Mouse (Mus musculus): Measurements from ENCODE around the gene Nkx6-2. TPM values are rescaled to one million over a fixed set of nuclear protein-coding genes. Genes with fewer than 3 reads are reported as not detected.
A peak's percentile ranks its signal among the peaks of the same experiment; 100 is the strongest.

The Nkx6-2 gene
- polyA plus RNA-seq, 1 experiment from 2014 or later: 4.2 TPM

GRCm38 (mm10) chr7:139579261-139579905, 3.2 kb downstream of the Nkx6-2 start:
- H3K27me3 ChIP-seq (ENCODE audit: control insufficient read depth, insufficient read depth, low read length): peaks cover 55% of the 10 kb centered on the region
- H3K4me1 ChIP-seq (ENCODE audit: control insufficient read depth, insufficient read depth, low read length): peaks cover 8% of the 10 kb centered on the region
- WGBS: 56% methylated on average over 21 of the region's 21 CpGs
- DNase-seq (ENCODE audit: low spot score) (no peak), ATAC-seq (replicated peaks; ENCODE audit: insufficient number of reproducible peaks, low FRiP score, low TSS enrichment, low read depth) (no peak)
- H3K4me3 ChIP-seq (ENCODE audit: low read depth, low read length): no peak overlapping the region
- H3K9ac ChIP-seq (replicated peaks; ENCODE audit: low read length): no peak overlapping the region
- no peaks in the 10 kb centered on the region for H3K36me3 ChIP-seq (replicated peaks; ENCODE audit: control insufficient read depth, insufficient read depth, low read depth, low read length)
- H3K27ac ChIP-seq (replicated peaks; ENCODE audit: low read depth, low read length): no peak overlapping the region
- H3K4me2 ChIP-seq (ENCODE audit: low read depth, low read length): no peak overlapping the region
- H3K9me3 ChIP-seq (replicated peaks; ENCODE audit: control insufficient read depth, low read length): no peaks in the 10 kb centered on the region

GRCm38 (mm10) chr7:139576064-139576686, 6.4 kb downstream of the Nkx6-2 start:
- Histone ChIP-seq H3K27ac (replicated peaks; ENCODE audit: low read depth, low read length) (no peak overlapping the region), H3K27me3 (ENCODE audit: control insufficient read depth, insufficient read depth, low read length) (peaks cover 28% of the 10 kb centered on the region)

GRCm38 (mm10) chr7:139572665-139573064, 9.9 kb downstream of the Nkx6-2 start:
- Histone ChIP-seq H3K4me3 (ENCODE audit: low read depth, low read length) (no peak overlapping the region), H3K27me3 (ENCODE audit: control insufficient read depth, insufficient read depth, low read length) (no peaks in the 10 kb centered on the region), H3K4me2 (ENCODE audit: low read depth, low read length) (no peak overlapping the region), H3K36me3 (replicated peaks; ENCODE audit: control insufficient read depth, insufficient read depth, low read depth, low read length) (no peaks in the 10 kb centered on the region), H3K27ac (replicated peaks; ENCODE audit: low read depth, low read length) (no peak overlapping the region), H3K9ac (replicated peaks; ENCODE audit: low read length) (no peak overlapping the region), H3K4me1 (ENCODE audit: control insufficient read depth, insufficient read depth, low read length) (no peaks in the 10 kb centered on the region), H3K9me3 (replicated peaks; ENCODE audit: control insufficient read depth, low read length) (no peaks in the 10 kb centered on the region)
- no peak for ATAC-seq (replicated peaks; ENCODE audit: insufficient number of reproducible peaks, low FRiP score, low TSS enrichment, low read depth)
- 83% methylated on average over 3 of the region's 3 CpGs for WGBS
- no peak for DNase-seq (ENCODE audit: low spot score)

More at GRCm38 (mm10) chr7:139576064-139576686, 6.4 kb downstream of the Nkx6-2 start:
- H3K9me3 ChIP-seq (replicated peaks; ENCODE audit: control insufficient read depth, low read length): no peaks in the 10 kb centered on the region
- DNase-seq (ENCODE audit: low spot score) (no peak), ATAC-seq (replicated peaks; ENCODE audit: insufficient number of reproducible peaks, low FRiP score, low TSS enrichment, low read depth) (no peak)
- 84% methylated on average over 16 of the region's 16 CpGs for WGBS
- H3K4me1 ChIP-seq (ENCODE audit: control insufficient read depth, insufficient read depth, low read length): no peaks in the 10 kb centered on the region
- H3K9ac ChIP-seq (replicated peaks; ENCODE audit: low read length): no peak overlapping the region
- H3K4me2 ChIP-seq (ENCODE audit: low read depth, low read length): no peak overlapping the region
- no peak overlapping the region for H3K4me3 ChIP-seq (ENCODE audit: low read depth, low read length)
- no peaks in the 10 kb centered on the region for H3K36me3 ChIP-seq (replicated peaks; ENCODE audit: control insufficient read depth, insufficient read depth, low read depth, low read length)

- H3K4me1 ChIP-seq (ENCODE audit: control insufficient read depth, insufficient read depth, low read length): no peaks in the 10 kb centered on the region
- H3K9ac ChIP-seq (replicated peaks; ENCODE audit: low read length): no peak overlapping the region
- no peak overlapping the region for H3K4me2 ChIP-seq (ENCODE audit: low read depth, low read length)
- no peaks in the 10 kb centered on the region for H3K9me3 ChIP-seq (replicated peaks; ENCODE audit: control insufficient read depth, low read length)
- no peak for ATAC-seq (replicated peaks; ENCODE audit: insufficient number of reproducible peaks, low FRiP score, low TSS enrichment, low read depth)
- no peak for DNase-seq (ENCODE audit: low spot score)
- no peaks in the 10 kb centered on the region for H3K27me3 ChIP-seq (ENCODE audit: control insufficient read depth, insufficient read depth, low read length)
- H3K36me3 ChIP-seq (replicated peaks; ENCODE audit: control insufficient read depth, insufficient read depth, low read depth, low read length): no peaks in the 10 kb centered on the region
- WGBS: 93% methylated on average over 5 of the region's 5 CpGs
- no peak overlapping the region for H3K27ac ChIP-seq (replicated peaks; ENCODE audit: low read depth, low read length)
- H3K4me3 ChIP-seq (ENCODE audit: low read depth, low read length): no peak overlapping the region
These were observed 11.8 kb downstream of the Nkx6-2 start for GRCm38 (mm10) chr7:139570788-139571187.

- no peak overlapping the region for H3K27ac ChIP-seq (replicated peaks; ENCODE audit: low read depth, low read length)
- WGBS: 89% methylated on average over 8 of the region's 8 CpGs
- H3K4me2 ChIP-seq (ENCODE audit: low read depth, low read length): no peak overlapping the region
- no peaks in the 10 kb centered on the region for H3K9me3 ChIP-seq (replicated peaks; ENCODE audit: control insufficient read depth, low read length)
- no peaks in the 10 kb centered on the region for H3K27me3 ChIP-seq (ENCODE audit: control insufficient read depth, insufficient read depth, low read length)
- no peaks in the 10 kb centered on the region for H3K36me3 ChIP-seq (replicated peaks; ENCODE audit: control insufficient read depth, insufficient read depth, low read depth, low read length)
- DNase-seq (ENCODE audit: low spot score) (no peak), ATAC-seq (replicated peaks; ENCODE audit: insufficient number of reproducible peaks, low FRiP score, low TSS enrichment, low read depth) (no peak)
- no peak overlapping the region for H3K9ac ChIP-seq (replicated peaks; ENCODE audit: low read length)
- no peaks in the 10 kb centered on the region for H3K4me1 ChIP-seq (ENCODE audit: control insufficient read depth, insufficient read depth, low read length)
- no peak overlapping the region for H3K4me3 ChIP-seq (ENCODE audit: low read depth, low read length)
These were observed 16.1 kb downstream of the Nkx6-2 start for GRCm38 (mm10) chr7:139566533-139566932.

GRCm38 (mm10) chr7:139565998-139566397, 16.6 kb downstream of the Nkx6-2 start:
- Histone ChIP-seq H3K36me3 (replicated peaks; ENCODE audit: control insufficient read depth, insufficient read depth, low read depth, low read length) (no peaks in the 10 kb centered on the region), H3K9ac (replicated peaks; ENCODE audit: low read length) (no peak overlapping the region), H3K9me3 (replicated peaks; ENCODE audit: control insufficient read depth, low read length) (no peaks in the 10 kb centered on the region), H3K27me3 (ENCODE audit: control insufficient read depth, insufficient read depth, low read length) (no peaks in the 10 kb centered on the region), H3K27ac (replicated peaks; ENCODE audit: low read depth, low read length) (no peak overlapping the region), H3K4me1 (ENCODE audit: control insufficient read depth, insufficient read depth, low read length) (no peaks in the 10 kb centered on the region), H3K4me3 (ENCODE audit: low read depth, low read length) (no peak overlapping the region), H3K4me2 (ENCODE audit: low read depth, low read length) (no peak overlapping the region)
- ATAC-seq (replicated peaks; ENCODE audit: insufficient number of reproducible peaks, low FRiP score, low TSS enrichment, low read depth) (no peak), DNase-seq (ENCODE audit: low spot score) (no peak)
- 80% methylated on average over 6 of the region's 6 CpGs for WGBS

GRCm38 (mm10) chr7:139564161-139564560, 18.4 kb downstream of the Nkx6-2 start:
- no peak overlapping the region for H3K4me2 ChIP-seq (ENCODE audit: low read depth, low read length)
- H3K9ac ChIP-seq (replicated peaks; ENCODE audit: low read length): no peak overlapping the region
- 80% methylated on average over 2 of the region's 2 CpGs for WGBS
- no peaks in the 10 kb centered on the region for H3K9me3 ChIP-seq (replicated peaks; ENCODE audit: control insufficient read depth, low read length)
- no peak overlapping the region for H3K4me3 ChIP-seq (ENCODE audit: low read depth, low read length)
- H3K27me3 ChIP-seq (ENCODE audit: control insufficient read depth, insufficient read depth, low read length): no peaks in the 10 kb centered on the region
- H3K36me3 ChIP-seq (replicated peaks; ENCODE audit: control insufficient read depth, insufficient read depth, low read depth, low read length): no peaks in the 10 kb centered on the region
- H3K27ac ChIP-seq (replicated peaks; ENCODE audit: low read depth, low read length): no peak overlapping the region
- H3K4me1 ChIP-seq (ENCODE audit: control insufficient read depth, insufficient read depth, low read length): no peaks in the 10 kb centered on the region
- ATAC-seq (replicated peaks; ENCODE audit: insufficient number of reproducible peaks, low FRiP score, low TSS enrichment, low read depth) (0 out of 2 replicates have a peak, but pooled peaks have one; percentile 32), DNase-seq (ENCODE audit: low spot score) (no peak)

GRCm38 (mm10) chr7:139563425-139563824, 19.2 kb downstream of the Nkx6-2 start:
- Histone ChIP-seq H3K4me2 (ENCODE audit: low read depth, low read length) (no peak overlapping the region), H3K4me3 (ENCODE audit: low read depth, low read length) (no peak overlapping the region), H3K9me3 (replicated peaks; ENCODE audit: control insufficient read depth, low read length) (no peaks in the 10 kb centered on the region), H3K27ac (replicated peaks; ENCODE audit: low read depth, low read length) (no peak overlapping the region), H3K9ac (replicated peaks; ENCODE audit: low read length) (no peak overlapping the region), H3K27me3 (ENCODE audit: control insufficient read depth, insufficient read depth, low read length) (no peaks in the 10 kb centered on the region), H3K4me1 (ENCODE audit: control insufficient read depth, insufficient read depth, low read length) (no peaks in the 10 kb centered on the region), H3K36me3 (replicated peaks; ENCODE audit: control insufficient read depth, insufficient read depth, low read depth, low read length) (no peaks in the 10 kb centered on the region)
- ATAC-seq (replicated peaks; ENCODE audit: insufficient number of reproducible peaks, low FRiP score, low TSS enrichment, low read depth) (no peak), DNase-seq (ENCODE audit: low spot score) (no peak)
- WGBS: 78% methylated on average over 4 of the region's 4 CpGs
